27 mouse cellular contexts compared by ENCODE assay signal in genomic region chr2:157780956-157781355, GRCm38 (mm10). TPM values are rescaled to one million over a fixed set of nuclear protein-coding genes. Genes with fewer than 3 reads are reported as not detected.
A peak's percentile ranks its signal among the peaks of the same experiment; 100 is the strongest.
DNase-seq lines count a peak whose midpoint lies in the region; ATAC-seq and TF ChIP-seq lines count a peak whose summit lies in the region.
"Had no signal": no experiment of that assay in that cellular context is flagged by ENCODE, and none has a peak within 500 bp of the region (broad histone marks: within the 10 kb centered on the region; RNA-seq: fewer than 3 reads in every experiment).

No protein-coding gene starts in this region.

- 69% methylated on average over 3 of the region's 3 CpGs for whole genome bisulfite sequencing in hindbrain, embryonic 12.5 days
- 83% methylated on average over 3 of the region's 3 CpGs for WGBS in hindbrain, embryonic 11.5 days
- 21% methylated on average over 3 of the region's 3 CpGs for WGBS in forebrain, embryonic 16.5 days
- WGBS in midbrain, embryonic 15.5 days: 57% methylated on average over 3 of the region's 3 CpGs
- WGBS in heart, embryonic 11.5 days (ENCODE audit: insufficient replicate concordance): 84% methylated on average over 3 of the region's 3 CpGs

- no peaks in the 10 kb centered on the region for H3K9me3 ChIP-seq in hindbrain, embryonic 12.5 days (replicated peaks)
- H3K9me3 ChIP-seq in hindbrain, embryonic 11.5 days (ENCODE audit: control insufficient read depth, low read length): no peaks in the 10 kb centered on the region
- no peaks in the 10 kb centered on the region for H3K9me3 ChIP-seq in forebrain, embryonic 16.5 days (ENCODE audit: control insufficient read depth, low read length)
- no peaks in the 10 kb centered on the region for H3K9me3 ChIP-seq in midbrain, embryonic 15.5 days
- H3K9me3 ChIP-seq in heart, embryonic 11.5 days (replicated peaks; ENCODE audit: control insufficient read depth, low read length): no peaks in the 10 kb centered on the region
- H3K9me3 ChIP-seq: embryonic facial prominence, embryonic 15.5 days; heart, embryonic 10.5 days; kidney, embryonic 15.5 days; limb, embryonic 10.5 days; liver, embryonic 15.5 days; lung, embryonic 15.5 days had no signal

- H3K4me2 ChIP-seq in hindbrain, embryonic 12.5 days (replicated peaks): no peak overlapping the region
- no peak overlapping the region for H3K4me2 ChIP-seq in hindbrain, embryonic 11.5 days (replicated peaks; ENCODE audit: low read depth, low read length)
- no peak overlapping the region for H3K4me2 ChIP-seq in forebrain, embryonic 16.5 days (ENCODE audit: low read length)
- no peak overlapping the region for H3K4me2 ChIP-seq in midbrain, embryonic 15.5 days
- H3K4me2 ChIP-seq in heart, embryonic 11.5 days: no peak overlapping the region
- H3K4me2 ChIP-seq: embryonic facial prominence, embryonic 15.5 days; kidney, embryonic 15.5 days; liver, embryonic 15.5 days; lung, embryonic 15.5 days had no signal

- H3K27ac ChIP-seq in hindbrain, embryonic 12.5 days: 0 out of 2 replicates have a peak overlapping the region, but pooled peaks have one; percentile 35
- no peak overlapping the region for H3K27ac ChIP-seq in hindbrain, embryonic 11.5 days (ENCODE audit: low read depth, low read length)
- H3K27ac ChIP-seq in forebrain, embryonic 16.5 days (ENCODE audit: low read length): no peak overlapping the region
- H3K27ac ChIP-seq in midbrain, embryonic 15.5 days: peak overlapping the region; percentile 58
- no peak overlapping the region for H3K27ac ChIP-seq in heart, embryonic 11.5 days (ENCODE audit: low read depth, low read length)
- H3K27ac ChIP-seq: embryonic facial prominence, embryonic 15.5 days; heart, embryonic 10.5 days; kidney, embryonic 15.5 days; left cerebral cortex, adult 2 months; limb, embryonic 10.5 days; liver, embryonic 15.5 days; lung, embryonic 15.5 days had no signal

- H3K36me3 ChIP-seq in hindbrain, embryonic 12.5 days: peaks cover 24% of the 10 kb centered on the region
- no peaks in the 10 kb centered on the region for H3K36me3 ChIP-seq in hindbrain, embryonic 11.5 days (ENCODE audit: control insufficient read depth, insufficient read depth, low read length)
- no peaks in the 10 kb centered on the region; the same call in 1 of the 2 replicates for H3K36me3 ChIP-seq in forebrain, embryonic 16.5 days (ENCODE audit: control insufficient read depth, insufficient read depth)
- H3K36me3 ChIP-seq in midbrain, embryonic 15.5 days (replicated peaks): no peaks in the 10 kb centered on the region
- no peaks in the 10 kb centered on the region for H3K36me3 ChIP-seq in heart, embryonic 11.5 days (ENCODE audit: control insufficient read depth, insufficient read depth, low read length)
- H3K36me3 ChIP-seq: lung, embryonic 15.5 days had no signal

- no peak for TF ChIP-seq CTCF in brain, embryonic 14.5 days (IDR thresholded peaks at IDR 0.05; ENCODE audit: borderline replicate concordance, extremely low read depth, insufficient read depth, insufficient read length)

- no peak overlapping the region for H3K4me3 ChIP-seq in hindbrain, embryonic 12.5 days
- no peak overlapping the region for H3K4me3 ChIP-seq in hindbrain, embryonic 11.5 days (ENCODE audit: low read depth, low read length)
- no peak overlapping the region for H3K4me3 ChIP-seq in forebrain, embryonic 16.5 days (replicated peaks; ENCODE audit: low read length)
- H3K4me3 ChIP-seq in midbrain, embryonic 15.5 days: no peak overlapping the region
- no peak overlapping the region for H3K4me3 ChIP-seq in heart, embryonic 11.5 days (ENCODE audit: low read depth, low read length)
- H3K4me3 ChIP-seq: embryonic facial prominence, embryonic 15.5 days; heart, embryonic 10.5 days; kidney, embryonic 15.5 days; left cerebral cortex, adult 2 months; limb, embryonic 10.5 days; liver, embryonic 15.5 days; lung, embryonic 15.5 days had no signal

- ATAC-seq in hindbrain, embryonic 12.5 days (ENCODE audit: low FRiP score): no peak
- ATAC-seq in hindbrain, embryonic 11.5 days (ENCODE audit: low FRiP score): no peak
- ATAC-seq in forebrain, embryonic 16.5 days: 0 out of 2 replicates have a peak, but pooled peaks have one; percentile 45
- ATAC-seq in midbrain, embryonic 15.5 days (replicated peaks): no peak
- ATAC-seq in heart, embryonic 11.5 days (replicated peaks; ENCODE audit: insufficient number of reproducible peaks, low FRiP score, low TSS enrichment): no peak
- ATAC-seq: CD4-positive, CD25-positive, alpha-beta regulatory T cell, adult 4 months; intestine, embryonic 16.5 days had no signal

- H3K4me1 ChIP-seq in hindbrain, embryonic 12.5 days: 0 out of 2 replicates have a peak, but pooled peaks cover 3% of the 10 kb centered on the region
- no peaks in the 10 kb centered on the region for H3K4me1 ChIP-seq in hindbrain, embryonic 11.5 days (replicated peaks; ENCODE audit: control insufficient read depth, insufficient read depth, low read length)
- 0 out of 2 replicates have a peak, but pooled peaks cover 4% of the 10 kb centered on the region for H3K4me1 ChIP-seq in forebrain, embryonic 16.5 days (replicated peaks; ENCODE audit: control insufficient read depth, insufficient read depth, low read length)
- H3K4me1 ChIP-seq in midbrain, embryonic 15.5 days: peaks cover 12% of the 10 kb centered on the region; the same call in 1 of the 2 replicates
- no peaks in the 10 kb centered on the region for H3K4me1 ChIP-seq in heart, embryonic 11.5 days (ENCODE audit: control insufficient read depth, insufficient read depth, low read length)
- H3K4me1 ChIP-seq: embryonic facial prominence, embryonic 15.5 days; kidney, embryonic 15.5 days; limb, embryonic 10.5 days; liver, embryonic 15.5 days; lung, embryonic 15.5 days had no signal

- no peak overlapping the region for H3K9ac ChIP-seq in hindbrain, embryonic 12.5 days
- H3K9ac ChIP-seq in hindbrain, embryonic 11.5 days (ENCODE audit: low read depth, low read length): no peak overlapping the region
- H3K9ac ChIP-seq in forebrain, embryonic 16.5 days (replicated peaks; ENCODE audit: low read depth, low read length): no peak overlapping the region
- no peak overlapping the region for H3K9ac ChIP-seq in midbrain, embryonic 15.5 days
- no peak overlapping the region for H3K9ac ChIP-seq in heart, embryonic 11.5 days (ENCODE audit: low read depth, low read length)
- H3K9ac ChIP-seq: embryonic facial prominence, embryonic 15.5 days; kidney, embryonic 15.5 days; liver, embryonic 15.5 days; lung, embryonic 15.5 days had no signal

- no peak for TF ChIP-seq POLR2A in brain, embryonic 14.5 days (IDR thresholded peaks at IDR 0.05; ENCODE audit: borderline replicate concordance, extremely low read depth, insufficient read depth, insufficient read length, poor library complexity, severe bottlenecking)

- no peak for DNase-seq in hindbrain, embryonic 11.5 days (ENCODE audit: low spot score)
- DNase-seq in brain, embryonic 14.5 days (ENCODE audit: low read depth): peak; percentile 65
- no peak for DNase-seq in layer of hippocampus, adult 9-11 months
- DNase-seq in thymus, postnatal 36 days: no peak
- DNase-seq: adrenal gland, postnatal 14 days; cerebellum, adult 8-10 months; cerebellum, postnatal 36 days; gastrocnemius, postnatal 10 days; kidney, postnatal 36 days; liver; lung, postnatal 36 days; retina, postnatal 1 day; right cerebral cortex, postnatal 25 days; spleen, adult 18-20 months had no signal

- H3K27me3 ChIP-seq in hindbrain, embryonic 12.5 days: peaks cover 13% of the 10 kb centered on the region
- H3K27me3 ChIP-seq in hindbrain, embryonic 11.5 days (ENCODE audit: control insufficient read depth, insufficient read depth, low read length): no peaks in the 10 kb centered on the region
- no peaks in the 10 kb centered on the region for H3K27me3 ChIP-seq in forebrain, embryonic 16.5 days (replicated peaks; ENCODE audit: control insufficient read depth, insufficient read depth, low read length)
- no peaks in the 10 kb centered on the region for H3K27me3 ChIP-seq in midbrain, embryonic 15.5 days (replicated peaks)
- H3K27me3 ChIP-seq in heart, embryonic 11.5 days (ENCODE audit: control insufficient read depth, insufficient read depth, low read length): no peaks in the 10 kb centered on the region
- H3K27me3 ChIP-seq: embryonic facial prominence, embryonic 15.5 days; kidney, embryonic 15.5 days; liver, embryonic 15.5 days; lung, embryonic 15.5 days had no signal

RNA-seq across cellular contexts. Expression of gene Ctnnbl1, which starts 43.8 kb away (rescaled TPM):
- polyA plus RNA-seq in hindbrain, embryonic 12.5 days (2016; fragmentation: Nextera tagmentation; extraction: Ambion mirVana): 82.3 and 83.7 TPM in 2 replicates
- 90.1 and 104 TPM in 2 replicates for polyA plus RNA-seq in hindbrain, embryonic 11.5 days (2014; fragmentation: Nextera tagmentation; extraction: Ambion mirVana)
- 61.8 TPM in 2 replicates for polyA plus RNA-seq in brain, embryonic 14.5 days (2012; rRNA removed)
- 78.2 and 79.8 TPM in 2 replicates for polyA plus RNA-seq in forebrain, embryonic 16.5 days (2015; fragmentation: Nextera tagmentation; extraction: Ambion mirVana)
- polyA plus RNA-seq in midbrain, embryonic 15.5 days (2015; fragmentation: Nextera tagmentation; extraction: Ambion mirVana): 68.0 and 68.2 TPM in 2 replicates
- polyA plus RNA-seq in heart, embryonic 11.5 days (2014; fragmentation: Nextera tagmentation; extraction: Ambion mirVana): 36.3 and 40.1 TPM in 2 replicates

Comparison
In these comparisons a context has a peak if more than half of its experiments do, and no peak if none do; other contexts are left out.
1. H3K27ac ChIP-seq: peak in hindbrain, embryonic 12.5 days (single experiment) and midbrain, embryonic 15.5 days (single experiment); none in hindbrain, embryonic 11.5 days (single experiment), forebrain, embryonic 16.5 days (single experiment) and heart, embryonic 11.5 days (single experiment).